Mouse (Mus musculus): ENCODE data around the gene Olfr342.

Olfr342 gene

GRCm38 (mm10) chr2:36524698-36525097 is at the start of gene Olfr342:
Gene Olfr342 (plus strand): TSS chr2:36524998.
- no peak for DNase-seq (ENCODE audit: low spot score)

GRCm38 (mm10) chr2:36482368-36482767 is 42.4 kb upstream of the Olfr342 start, which contains the start of gene Olfr341:
Gene Olfr341 (minus strand): TSS chr2:36482468.
- no peak for DNase-seq (ENCODE audit: low spot score)

GRCm38 (mm10) chr2:36565156-36565555 is 40.4 kb downstream of the Olfr342 start:
- no peak for DNase-seq (ENCODE audit: low spot score)

GRCm38 (mm10) chr2:36566362-36566761 is 41.6 kb downstream of the Olfr342 start, which contains the start of gene Olfr344:
Gene Olfr344 (plus strand): TSS chr2:36566662.
- DNase-seq (ENCODE audit: low spot score): no peak

GRCm38 (mm10) chr2:36567022-36567421 is 42.2 kb downstream of the Olfr342 start:
- DNase-seq (ENCODE audit: low spot score): no peak

- DNase-seq (ENCODE audit: low spot score): no peak
Observed at GRCm38 (mm10) chr2:36567845-36568244, 43.0 kb downstream of the Olfr342 start.

Data from ovary, postnatal 14 days (tissue).